Mouse (Mus musculus): ENCODE results near the gene Dcst2.

The Dcst2 gene

DNA sequence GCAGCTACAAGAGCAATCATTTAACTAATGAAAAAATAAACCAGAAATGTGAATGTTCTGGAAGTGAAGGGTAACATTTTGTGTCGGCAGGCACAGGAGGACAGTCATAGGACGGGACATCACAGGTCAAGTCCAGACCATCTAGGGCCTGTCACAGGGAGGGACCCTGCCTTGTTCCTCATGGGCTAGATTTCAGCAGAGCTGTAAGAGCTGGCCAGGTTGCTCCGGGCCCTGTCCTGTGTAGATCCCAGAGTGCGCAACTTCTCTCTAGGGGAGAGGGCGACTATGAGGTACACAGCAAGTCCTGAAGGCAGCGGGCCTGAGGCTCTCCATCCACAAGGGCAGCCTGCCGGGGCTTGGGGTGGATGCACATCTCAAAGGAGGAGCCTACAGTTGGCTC, at the start of gene Dcst2:
Dcst2 (plus strand) TSS at position 301 of the 400 bp plus-strand sequence.
- in situ Hi-C loops (cut with MboI, MseI), result no loop called here

DNA sequence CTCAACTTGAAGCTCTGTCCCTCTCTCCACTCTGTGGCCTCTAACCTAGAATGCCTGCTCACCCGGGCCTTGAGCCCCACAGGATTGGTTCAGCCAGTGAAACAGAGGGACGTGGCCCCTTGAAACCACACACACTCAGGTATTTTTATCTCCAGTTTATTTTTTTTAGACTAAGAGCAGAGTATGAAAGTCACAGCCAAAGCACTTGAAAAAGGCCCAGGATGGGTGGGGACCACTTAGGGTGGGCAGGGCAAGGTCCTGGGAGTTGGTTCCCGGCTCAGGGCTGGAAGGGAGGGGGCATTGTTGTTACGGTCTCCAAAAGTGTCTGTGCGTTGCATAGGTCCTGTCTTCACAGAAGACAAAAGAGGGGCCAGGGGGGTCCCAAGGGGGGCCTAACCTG, 47.4 kb upstream of the Dcst2 start:
- in situ Hi-C loops (cut with MboI, MseI), result no loop called here

DNA sequence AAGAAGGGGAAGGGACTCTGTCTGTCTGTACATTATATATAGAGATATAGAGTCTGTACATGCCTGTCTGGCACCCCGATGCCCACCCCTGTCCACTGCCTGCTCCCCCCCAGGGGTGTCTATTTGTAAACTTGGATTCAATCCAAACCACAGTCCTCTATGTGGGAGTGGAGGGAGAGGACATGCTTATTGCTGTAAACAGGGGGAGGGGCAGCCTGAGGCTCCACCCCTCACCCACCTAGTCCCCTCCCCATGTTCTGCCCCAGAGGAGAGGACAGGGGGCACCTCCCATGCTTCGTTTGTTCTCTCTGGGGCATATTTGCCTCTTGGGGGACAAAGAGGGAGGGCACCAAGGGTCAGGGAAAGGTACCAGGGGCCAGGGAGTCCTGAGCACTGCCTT, 47.0 kb upstream of the Dcst2 start:
- in situ Hi-C loops (cut with MboI, MseI), result loop anchor here in 1 of 2 experiments (5.0 kb wide), 2 partner anchors 67 to 168 kb away; partner anchors contain the start of genes Krtcap2 and Trim46

DNA sequence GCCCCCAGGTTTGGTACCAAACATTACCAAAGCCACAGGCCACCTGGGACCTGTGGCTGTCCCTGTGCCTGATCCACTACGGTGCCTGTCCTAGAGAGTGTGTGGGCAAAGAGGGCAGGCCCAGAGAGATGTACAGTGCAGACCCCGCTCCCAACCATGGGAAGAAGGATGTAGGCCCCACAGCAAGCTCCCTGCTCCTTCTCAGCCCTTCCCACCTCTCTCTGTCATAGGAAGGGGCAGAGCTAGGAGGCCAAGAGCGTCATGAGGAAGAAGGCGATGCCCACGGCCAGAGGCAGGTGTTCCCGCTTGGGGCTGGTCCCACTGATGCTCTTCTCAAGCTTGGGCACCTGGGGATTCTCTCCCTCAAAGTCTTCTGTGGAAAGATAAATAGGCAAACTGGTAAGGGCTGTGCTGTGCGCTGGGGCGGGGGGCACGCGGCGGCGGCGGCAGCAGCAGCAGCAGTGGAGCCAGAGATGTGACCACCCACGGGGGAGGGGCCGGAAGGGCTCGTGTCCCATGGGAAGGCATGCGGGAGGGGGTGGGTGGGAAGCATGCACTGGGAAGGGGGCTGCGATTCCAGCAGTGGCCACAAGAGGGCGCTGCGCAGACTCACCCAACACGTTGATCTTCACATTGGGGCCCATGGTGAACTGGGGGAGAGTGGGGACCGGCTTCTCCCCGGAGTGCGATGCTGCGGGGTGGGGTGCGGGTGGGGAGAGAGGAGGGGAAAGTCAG, 46.4 kb upstream of the Dcst2 start:
- in situ Hi-C loops (cut with MboI, MseI), result loop anchor here in 1 of 2 experiments (5.0 kb wide), 2 partner anchors 68 to 167 kb away; partner anchors contain the start of genes Krtcap2 and Trim46

DNA sequence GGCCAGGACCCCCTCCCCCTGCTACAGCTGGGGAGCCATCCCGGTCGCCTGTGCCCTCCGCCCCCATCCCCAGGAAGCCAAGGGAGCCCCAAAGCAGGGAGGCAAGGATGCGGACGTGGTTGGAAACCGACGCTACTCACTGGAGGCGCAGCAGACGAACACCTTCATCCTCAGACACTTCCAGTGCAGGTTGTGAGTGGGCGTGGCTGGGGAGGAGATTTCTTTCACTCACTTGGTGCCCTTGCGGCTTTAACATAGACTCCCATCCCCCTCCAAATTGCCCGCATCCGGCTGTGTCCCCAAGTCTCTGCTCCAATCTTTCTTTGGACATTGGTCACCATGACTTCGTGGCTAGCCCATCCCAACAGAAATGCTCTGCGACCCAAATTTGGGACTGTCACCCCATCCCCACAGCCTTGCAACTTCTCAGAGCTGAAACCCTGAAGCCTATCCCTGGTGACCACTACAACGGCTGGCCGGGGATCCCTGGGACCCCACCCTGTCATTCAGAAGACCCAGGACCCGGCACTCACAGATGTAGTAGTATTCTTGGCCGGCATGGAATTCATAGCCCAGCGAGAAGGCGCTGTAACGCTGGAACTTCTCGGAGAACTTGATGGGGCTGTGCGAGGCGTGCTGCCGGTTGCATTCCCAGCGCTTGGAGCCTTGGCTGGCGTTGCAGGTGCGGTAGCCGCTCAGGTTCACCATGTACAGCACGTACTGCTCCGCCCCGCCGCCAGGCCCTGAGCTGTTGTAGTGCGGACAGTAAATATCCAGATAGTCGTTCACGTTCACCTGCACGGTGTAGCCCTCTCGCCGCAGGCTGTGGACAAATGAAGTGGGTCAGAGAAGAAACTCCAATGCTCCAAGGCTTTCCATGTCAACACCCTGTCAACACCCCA, 45.6 kb upstream of the Dcst2 start:
- in situ Hi-C loops (cut with MboI, MseI), result loop anchor here in 1 of 2 experiments (5.0 kb wide), 2 partner anchors 69 to 166 kb away; partner anchors contain the start of genes Krtcap2 and Trim46

DNA sequence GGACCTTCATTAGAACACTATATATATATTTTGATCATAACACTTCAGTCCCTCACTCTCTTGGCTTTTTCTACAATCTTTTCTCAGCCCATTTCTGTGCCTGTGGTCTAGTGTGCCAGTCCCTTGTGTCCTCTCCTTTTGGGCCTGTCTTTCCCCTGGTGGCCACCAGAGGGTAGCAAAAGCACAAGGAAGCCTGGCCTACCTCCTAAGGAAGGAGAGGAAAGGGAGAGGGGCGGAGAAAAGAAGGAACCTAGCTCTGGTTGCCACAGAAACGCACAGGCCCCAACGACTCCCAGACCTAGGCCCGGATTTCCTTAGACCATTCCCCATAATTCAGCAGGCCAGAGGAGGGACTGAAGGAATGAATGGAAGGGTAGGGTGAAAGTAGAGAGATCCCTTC, 44.9 kb upstream of the Dcst2 start:
- in situ Hi-C loops (cut with MboI, MseI), result loop anchor here in 1 of 2 experiments (5.0 kb wide), 2 partner anchors 70 to 165 kb away; partner anchors contain the start of genes Krtcap2 and Trim46

DNA sequence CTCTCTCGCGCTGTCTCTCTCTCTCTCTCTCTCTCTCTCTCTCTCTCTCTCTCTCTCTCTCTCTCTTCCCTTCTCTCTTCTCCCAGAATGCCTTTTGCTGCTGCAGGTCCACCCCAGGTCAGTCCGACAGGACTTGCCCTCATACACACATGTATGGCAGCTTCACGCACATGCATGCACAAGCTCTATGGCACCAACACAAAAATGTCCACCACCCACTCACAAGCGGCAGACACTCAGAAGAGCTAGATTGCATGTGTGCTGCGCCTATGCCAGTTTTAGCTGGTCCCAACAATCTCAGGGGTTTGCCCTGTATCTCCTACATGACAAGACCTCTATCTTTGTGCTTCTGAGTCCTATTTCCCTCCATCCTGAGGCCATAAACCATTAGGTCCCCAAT, 44.5 kb upstream of the Dcst2 start:
- in situ Hi-C loops (cut with MboI, MseI), result loop anchor here in 1 of 2 experiments (5.0 kb wide), 2 partner anchors 70 to 165 kb away; partner anchors contain the start of genes Krtcap2 and Trim46

DNA sequence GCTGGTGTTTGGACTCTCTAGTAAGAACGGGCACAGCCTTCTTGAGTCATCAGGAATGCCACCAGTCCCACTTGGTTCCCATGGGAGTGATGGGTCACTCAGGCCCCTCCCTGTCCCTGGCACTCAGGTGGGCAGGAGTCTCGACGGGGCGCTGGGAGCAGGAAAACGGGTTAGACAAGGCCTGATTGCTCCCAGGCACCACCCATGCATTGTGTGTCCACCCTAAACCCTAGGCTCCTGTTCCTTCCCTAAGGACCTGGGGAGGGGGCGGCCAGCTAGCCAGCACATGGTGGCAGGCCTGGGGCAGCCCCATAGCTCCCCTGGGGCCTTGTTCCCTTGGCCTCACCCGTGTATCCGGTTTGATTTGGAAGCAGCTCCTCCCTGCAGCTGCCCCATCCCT, 43.5 kb upstream of the Dcst2 start:
- in situ Hi-C loops (cut with MboI, MseI), result loop anchor here in 1 of 2 experiments (5.0 kb wide), 2 partner anchors 71 to 164 kb away; partner anchors contain the start of genes Krtcap2 and Trim46

DNA sequence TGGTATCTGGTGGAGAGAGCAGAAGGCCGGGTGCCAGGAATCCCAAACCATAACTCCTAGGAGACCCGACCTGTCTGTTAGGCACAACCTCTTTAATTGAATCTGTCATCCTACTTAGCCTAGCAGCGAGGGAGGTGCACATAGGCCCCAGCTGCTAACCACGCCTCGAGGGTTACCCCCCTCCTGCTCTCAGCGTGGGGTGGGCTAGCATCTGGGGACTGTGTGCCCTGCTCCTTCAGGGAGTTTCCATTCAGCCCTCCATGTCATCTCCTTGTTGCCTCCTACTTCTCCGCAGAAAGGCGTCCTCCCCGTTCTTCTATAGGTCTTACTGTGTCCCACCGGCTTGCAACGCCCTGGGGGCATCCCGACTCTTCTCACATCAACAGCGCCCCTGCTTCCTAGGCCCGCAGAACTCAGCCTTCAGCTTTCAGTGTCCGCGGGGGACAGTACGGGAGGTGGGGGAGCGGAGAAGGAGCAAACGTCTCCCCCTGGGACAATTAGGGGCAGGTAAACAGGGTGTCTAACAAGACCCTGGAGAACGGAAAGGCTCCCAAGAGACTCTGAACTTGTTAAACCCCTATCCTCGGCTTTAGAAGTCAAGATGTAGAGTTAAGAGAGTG, 42.7 kb upstream of the Dcst2 start:
- in situ Hi-C loops (cut with MboI, MseI), result loop anchor here in 1 of 2 experiments (5.0 kb wide), 2 partner anchors 72 to 163 kb away; partner anchors contain the start of genes Krtcap2 and Trim46

DNA sequence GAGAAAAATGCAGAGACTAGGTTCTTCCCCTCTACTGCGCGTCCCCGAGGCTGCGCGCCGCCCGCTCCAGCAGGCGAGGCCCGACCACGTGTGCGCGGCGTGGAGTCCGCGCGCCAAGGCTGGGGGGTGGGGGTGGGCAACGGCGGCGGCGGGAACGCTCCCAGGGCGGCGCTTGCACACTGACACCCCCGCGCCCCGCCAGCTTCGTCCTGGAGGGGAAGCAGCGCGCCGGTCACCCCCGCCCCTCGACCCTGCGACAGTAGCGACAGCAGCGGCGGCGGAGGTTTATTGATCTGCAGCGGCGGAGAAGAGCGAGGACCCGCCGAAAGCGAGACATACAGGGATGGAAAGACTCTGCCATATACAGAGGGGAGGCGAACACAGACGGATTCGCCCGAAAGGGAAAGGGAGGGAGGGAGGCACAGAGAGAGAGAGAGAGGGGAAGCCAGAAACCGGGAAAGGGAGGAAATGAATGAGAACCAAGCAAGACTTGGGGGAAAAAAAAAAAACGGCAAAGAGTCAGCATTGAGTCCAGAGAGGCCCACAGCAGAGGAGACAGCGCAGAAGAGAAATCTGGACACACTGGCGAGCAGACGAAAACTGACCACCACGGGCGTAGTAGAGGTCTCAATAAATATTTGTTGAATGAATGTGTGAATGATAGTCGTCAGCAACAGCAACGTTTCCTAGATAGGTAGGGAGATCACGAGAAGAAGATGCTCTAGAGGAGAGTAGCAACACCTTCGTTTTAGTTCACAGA, 42.0 kb upstream of the Dcst2 start:
- in situ Hi-C loops (cut with MboI, MseI), result loop anchor here in 1 of 2 experiments (5.0 kb wide), 2 partner anchors 72 to 163 kb away; partner anchors contain the start of genes Krtcap2 and Trim46

DNA sequence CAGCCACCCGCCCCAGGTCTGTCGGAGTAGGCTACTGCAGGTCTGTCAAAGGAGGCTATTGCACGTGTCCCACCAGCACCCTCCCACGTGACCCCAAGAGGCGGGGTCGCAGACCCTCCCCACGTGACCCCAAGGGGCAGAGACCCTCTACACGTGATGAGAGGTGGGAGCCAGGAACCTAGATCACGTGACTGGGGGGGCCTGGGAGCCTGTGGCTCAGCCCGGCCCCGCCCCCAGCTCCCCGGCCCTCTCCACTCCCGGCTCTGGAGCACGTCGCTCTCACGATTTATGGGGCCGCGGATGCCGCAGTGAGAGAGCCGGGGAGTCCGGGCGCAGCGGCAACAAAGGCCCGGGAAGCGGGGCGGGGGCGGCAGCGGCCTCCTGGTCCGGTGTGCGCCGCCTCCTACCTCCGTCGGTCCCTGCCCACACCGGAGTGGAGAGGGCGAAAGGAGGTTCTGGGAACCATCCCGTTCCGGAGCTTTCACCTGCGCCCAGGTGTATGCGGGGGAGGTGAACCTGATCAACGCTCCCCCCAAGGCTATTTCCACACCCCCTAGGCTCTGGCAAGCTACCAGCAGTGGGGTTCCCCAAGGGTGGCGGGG, 41.1 kb upstream of the Dcst2 start:
- in situ Hi-C loops (cut with MboI, MseI), result no loop called here

DNA sequence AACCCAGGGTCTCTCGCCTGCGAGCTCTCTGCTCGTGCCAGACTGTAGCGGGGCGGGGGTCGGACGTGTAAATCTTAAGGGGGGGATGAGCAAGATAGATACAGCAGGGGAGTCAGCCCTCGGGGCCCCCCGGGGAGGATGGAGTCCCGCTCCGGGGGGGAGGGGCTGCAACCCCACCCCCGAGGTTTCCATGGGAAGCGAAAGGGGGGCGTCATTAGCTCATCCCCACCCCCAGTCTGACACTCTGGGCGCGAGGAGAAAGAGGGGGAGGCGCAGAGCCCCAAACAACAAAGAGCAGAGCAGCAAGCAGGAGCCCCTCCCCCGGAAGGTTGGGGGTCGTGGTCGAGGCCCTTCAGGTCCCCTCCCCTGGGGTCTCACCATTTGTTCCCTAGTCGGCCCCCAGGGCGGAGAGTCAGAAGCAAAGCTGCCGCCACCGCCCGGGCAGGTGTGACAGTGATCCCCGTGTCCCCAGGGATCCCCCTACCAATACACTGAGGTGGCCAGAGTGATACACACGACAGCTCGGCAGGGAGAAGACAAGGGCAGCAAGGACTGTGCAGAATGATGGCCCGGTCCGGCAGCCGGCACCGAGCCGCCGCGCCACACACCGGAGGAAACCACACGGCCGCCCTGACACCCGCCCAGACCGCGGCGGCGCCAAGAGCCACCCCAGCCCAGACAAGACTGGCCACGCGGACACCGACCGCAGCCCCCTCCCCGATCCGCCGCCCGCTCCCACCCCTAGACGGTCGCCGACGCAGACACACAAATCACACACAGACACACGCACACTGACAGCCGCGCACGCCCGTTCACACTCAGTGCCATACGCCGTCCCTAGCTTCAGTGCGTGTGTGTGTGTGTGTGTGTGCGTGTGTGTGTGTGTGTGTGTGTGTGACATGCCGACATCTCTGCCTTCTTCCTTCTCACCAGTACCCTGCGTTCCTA, 40.3 kb upstream of the Dcst2 start:
- in situ Hi-C loops (cut with MboI, MseI), result no loop called here

DNA sequence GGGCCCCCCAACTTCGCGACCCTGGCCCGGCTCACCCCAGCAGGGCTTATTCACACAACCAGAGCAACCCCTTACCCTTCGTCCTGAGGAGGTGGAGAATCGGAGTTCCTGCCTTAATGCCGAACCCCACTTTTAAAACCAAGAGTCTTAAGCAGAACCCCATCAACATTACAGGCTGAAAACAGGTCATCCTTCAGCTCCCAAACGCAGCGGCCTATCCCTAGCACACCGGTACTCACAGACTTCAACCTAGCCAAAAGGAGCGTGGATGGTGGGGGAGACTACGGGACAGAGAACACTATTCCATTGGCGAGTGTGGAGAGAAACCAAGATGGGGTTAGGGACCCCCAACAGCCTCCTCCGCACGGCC, 39.7 kb upstream of the Dcst2 start:
- in situ Hi-C loops (cut with MboI, MseI), result no loop called here

DNA sequence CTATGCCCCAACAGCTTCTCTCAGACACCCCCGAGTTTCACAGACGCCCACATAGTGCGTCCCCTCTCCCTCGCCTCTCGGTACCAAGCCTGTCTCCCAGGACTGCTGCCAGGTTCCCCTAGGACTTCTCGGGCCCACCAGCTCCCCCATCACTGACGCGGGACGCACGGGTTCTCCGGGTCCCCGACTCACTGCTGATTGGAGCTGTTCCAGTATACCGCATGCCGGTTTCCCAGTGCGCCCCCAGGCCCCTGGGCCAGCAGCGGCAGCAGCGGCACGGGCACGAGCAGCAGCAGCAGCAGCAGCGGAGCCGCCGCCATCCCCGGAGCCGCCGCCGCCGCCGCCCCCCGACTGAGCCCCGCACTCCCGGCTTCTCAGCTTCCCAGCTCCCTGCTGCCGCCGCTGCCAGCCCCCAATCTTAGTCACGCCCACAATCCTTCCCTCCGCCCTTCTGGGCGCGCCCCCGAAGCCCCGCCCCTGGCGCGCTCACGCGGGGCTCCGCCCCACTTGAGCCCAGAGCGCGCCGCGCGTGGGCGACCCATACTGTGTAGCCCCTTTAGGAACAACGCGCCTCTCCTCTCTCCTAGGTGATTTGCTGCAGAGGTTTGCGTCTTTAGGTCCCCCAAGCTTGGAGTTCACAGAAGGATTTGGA, 39.1 kb upstream of the Dcst2 start, which contains the start of gene Efna3:
Efna3 (minus strand) TSS at position 452 of the 652 bp plus-strand sequence.
- in situ Hi-C loops (cut with MboI, MseI), result no loop called here

DNA sequence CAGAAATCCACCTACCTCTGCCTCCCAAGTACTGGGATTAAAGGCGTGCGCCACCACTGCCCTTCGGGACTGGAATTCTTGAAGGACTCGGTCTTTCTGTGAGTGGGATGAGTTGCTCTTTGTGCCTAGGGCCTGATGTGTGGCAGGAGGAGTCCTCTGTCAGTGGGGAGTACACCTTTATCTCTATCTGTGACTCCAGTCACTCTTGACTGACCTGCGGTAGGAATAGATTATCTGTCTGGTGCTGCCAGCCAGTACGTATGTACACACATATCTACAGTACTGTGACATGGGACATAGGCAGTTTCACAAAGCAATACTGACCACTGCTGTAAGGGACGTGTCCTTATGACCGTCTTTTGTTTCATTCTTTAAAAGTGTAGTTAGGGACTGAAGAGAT, 35.9 kb upstream of the Dcst2 start:
- in situ Hi-C loops (cut with MboI, MseI), result no loop called here

DNA sequence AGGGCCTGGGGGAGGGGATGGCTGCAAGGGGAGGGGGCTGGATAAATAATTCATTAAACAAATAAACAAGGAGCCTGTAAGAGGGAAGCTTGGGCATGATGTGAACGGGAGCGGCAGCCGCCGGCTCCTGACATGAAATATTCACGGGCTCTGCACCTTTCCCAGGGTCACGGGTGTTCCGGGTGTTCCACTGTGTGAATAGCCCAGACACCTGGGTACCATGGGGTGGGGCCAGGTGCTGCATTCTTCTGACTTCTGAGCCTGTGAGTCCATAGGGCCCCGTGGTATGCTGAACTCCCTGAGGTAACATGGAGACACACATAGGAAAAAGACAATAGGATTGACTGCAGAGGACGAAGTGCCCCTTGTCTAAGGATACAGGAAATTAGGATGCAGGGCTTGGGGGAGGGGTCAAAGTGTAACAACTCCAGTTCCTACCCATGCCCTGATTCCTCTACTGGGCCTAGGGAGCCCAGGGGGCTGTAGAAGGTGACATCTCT, 34.4 kb upstream of the Dcst2 start:
- in situ Hi-C loops (cut with MboI, MseI), result no loop called here

DNA sequence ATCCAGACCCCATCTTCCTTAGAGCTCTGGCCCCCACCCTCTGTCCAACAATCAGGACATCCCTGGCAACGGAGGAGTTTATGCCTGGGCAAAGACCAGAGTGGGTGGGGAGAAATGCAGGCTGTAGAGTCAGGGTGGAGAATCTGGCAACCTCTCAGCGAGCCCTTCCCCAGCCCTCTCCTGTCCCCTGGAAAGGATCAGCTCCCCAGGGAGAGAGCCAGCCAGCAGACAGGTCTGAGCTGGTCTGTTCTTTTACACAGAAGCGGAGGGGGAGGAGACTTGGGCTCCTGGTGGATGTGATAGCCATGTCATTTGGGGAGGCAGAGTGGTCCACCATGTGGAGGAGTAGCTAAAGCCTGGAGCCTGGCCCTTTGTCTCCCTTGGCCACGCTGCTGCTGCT, 33.2 kb upstream of the Dcst2 start:
- in situ Hi-C loops (cut with MboI, MseI), result no loop called here

DNA sequence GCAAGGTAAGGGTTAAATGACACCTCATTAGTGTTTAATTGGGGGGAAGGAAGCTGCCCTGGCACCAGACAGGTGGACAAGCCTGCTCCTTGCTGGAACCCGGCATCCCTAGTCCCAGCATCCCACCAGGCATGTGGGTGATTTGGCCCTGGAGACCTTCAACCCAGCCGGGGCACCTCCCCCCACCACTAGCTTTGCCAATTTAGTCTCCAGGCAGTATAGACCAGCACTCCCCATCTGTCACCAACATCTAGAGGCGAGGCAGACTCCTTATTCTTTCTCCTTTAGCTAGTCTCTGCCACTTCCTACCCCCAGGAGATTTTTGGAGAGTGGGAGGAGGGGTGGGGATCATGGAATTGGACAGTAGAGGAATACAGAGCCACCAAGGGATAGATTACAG, 31.4 kb upstream of the Dcst2 start:
- in situ Hi-C loops (cut with MboI, MseI), result no loop called here

Data from T-helper 17 cell (primary cell).